Mouse (Mus musculus) CD4-positive helper T cell, adult 2 months (primary cell): Measurements from ENCODE around the gene Olfr654.

Experiments
- DNase-seq: peaks from one replicate; pipeline ENCODE4 v3.0.0-alpha.2; 2012; ENCODE audit warnings: low read depth, missing footprints, low spot score

Gene Olfr654

GRCm38 (mm10) chr7:104586725-104587124 lies at the start of gene Olfr654:
Gene Olfr654, plus strand, starts transcription at chr7:104587025.
- no peak for DNase-seq

GRCm38 (mm10) chr7:104549833-104550232 lies 37.0 kb upstream of the Olfr654 start, which contains the start of gene Olfr651:
Gene Olfr651, plus strand, starts transcription at chr7:104550133.
- no peak for DNase-seq

GRCm38 (mm10) chr7:104552700-104553099 lies 34.1 kb upstream of the Olfr654 start:
- no peak for DNase-seq

- DNase-seq, result no peak
These were observed 26.2 kb upstream of the Olfr654 start, which contains the start of gene Olfr652 for GRCm38 (mm10) chr7:104560601-104561000. Gene Olfr652, plus strand, starts transcription at chr7:104560901.

- no peak for DNase-seq
These were observed 9.8 kb upstream of the Olfr654 start, which contains the start of gene Olfr653 for GRCm38 (mm10) chr7:104577014-104577413. Gene Olfr653, plus strand, starts transcription at chr7:104577314.

- DNase-seq, result no peak
These were observed 6.0 kb upstream of the Olfr654 start for GRCm38 (mm10) chr7:104580846-104581245.

- DNase-seq, result no peak
These were observed 5.4 kb upstream of the Olfr654 start for GRCm38 (mm10) chr7:104581429-104581828.

GRCm38 (mm10) chr7:104588274-104588673 lies 1.4 kb downstream of the Olfr654 start:
- DNase-seq, result no peak

- DNase-seq, result no peak
These were observed 14.9 kb downstream of the Olfr654 start, which contains the start of gene Olfr655 for GRCm38 (mm10) chr7:104601679-104602078. Gene Olfr655, minus strand, starts transcription at chr7:104601779.

GRCm38 (mm10) chr7:104603173-104603572 lies 16.3 kb downstream of the Olfr654 start:
- peak; percentile 66 for DNase-seq

- DNase-seq, result no peak
These were observed 17.9 kb downstream of the Olfr654 start for GRCm38 (mm10) chr7:104604727-104605126.

GRCm38 (mm10) chr7:104613655-104614054 lies 26.8 kb downstream of the Olfr654 start, which contains the start of gene Olfr656:
Gene Olfr656, plus strand, starts transcription at chr7:104613955.
- DNase-seq, result no peak

GRCm38 (mm10) chr7:104624494-104624893 lies 37.7 kb downstream of the Olfr654 start, which contains the start of gene Olfr657:
Gene Olfr657, plus strand, starts transcription at chr7:104624794.
- no peak for DNase-seq
